Mouse (Mus musculus) liver, adult 2 months (tissue): ENCODE results near the gene Itgb4.

Source experiments
- CTCF ChIP-seq: fragments of 200-500 bp; IDR thresholded peaks from 2 replicates; pipeline ENCODE4 v1.5.1; 2011; ENCODE audit warnings: low read depth, low read length, control low read depth
- POLR2A ChIP-seq: fragments of 200-500 bp; IDR thresholded peaks from 2 replicates; pipeline ENCODE4 v1.6.1; 2011; ENCODE audit warnings: low read length, control low read depth; ENCODE audit not compliant: insufficient read depth; ENCODE audit errors: extremely low read depth

- TF ChIP-seq CTCF (no peak), POLR2A (no peak)
Observed at GRCm38 (mm10) chr11:116030898-116031845, 56.7 kb downstream of the Itgb4 start.
